Mouse (Mus musculus): Measurements from ENCODE around the gene Gm45208.
"Not testable (repeated sequence)": the region's sequence is repeated elsewhere in the genome, so short reads cannot be mapped to it uniquely, and the experiment has no call there.

Gm45208 gene

GRCm38 (mm10) chrX:7721514-7722281 is at the start of gene Gm45208:
Gm45208 (plus strand) TSS chrX:7722245.
- peak; percentile 80 to 82 for DNase-seq

- peak in 1 of 2 experiments; percentile 52 for DNase-seq
Observed at GRCm38 (mm10) chrX:7672739-7673138, 49.3 kb upstream of the Gm45208 start.

GRCm38 (mm10) chrX:7673578-7674281 is 48.3 kb upstream of the Gm45208 start:
- peak; percentile 31 to 51 for DNase-seq

GRCm38 (mm10) chrX:7674284-7675000 is 47.6 kb upstream of the Gm45208 start:
- DNase-seq, result no peak

- no peak for DNase-seq
Observed at GRCm38 (mm10) chrX:7675001-7675380, 47.1 kb upstream of the Gm45208 start.

- DNase-seq, result no peak
Observed at GRCm38 (mm10) chrX:7678986-7679385, 43.1 kb upstream of the Gm45208 start.

GRCm38 (mm10) chrX:7679405-7680056 is 42.5 kb upstream of the Gm45208 start:
- DNase-seq, result peak; percentile 91 to 94

GRCm38 (mm10) chrX:7680057-7680412 is 42.0 kb upstream of the Gm45208 start:
- DNase-seq, result no peak

GRCm38 (mm10) chrX:7680864-7681263 is 41.2 kb upstream of the Gm45208 start, which contains the start of gene Magix:
Magix (minus strand) TSS chrX:7681251.
- DNase-seq, result no peak

- no peak for DNase-seq
Observed at GRCm38 (mm10) chrX:7688321-7688720, 33.7 kb upstream of the Gm45208 start.

- DNase-seq, result peak; percentile 26 to 63
Observed at GRCm38 (mm10) chrX:7690486-7690885, 31.6 kb upstream of the Gm45208 start.

- peak; percentile 27 to 55 for DNase-seq
Observed at GRCm38 (mm10) chrX:7692862-7693261, 29.2 kb upstream of the Gm45208 start.

GRCm38 (mm10) chrX:7696520-7696919 is 25.5 kb upstream of the Gm45208 start:
- no peak for DNase-seq

- DNase-seq, result peak; percentile 89 to 92
Observed at GRCm38 (mm10) chrX:7696954-7697381, 25.1 kb upstream of the Gm45208 start, which contains the start of gene Gpkow. Gpkow (plus strand) TSS chrX:7697131.

- DNase-seq, result not testable (repeated sequence)
Observed at GRCm38 (mm10) chrX:7713764-7714134, 8.3 kb upstream of the Gm45208 start.

GRCm38 (mm10) chrX:7714135-7714899 is 7.7 kb upstream of the Gm45208 start, which contains the start of gene Wdr45:
Wdr45 (plus strand) TSS chrX:7714333.
- DNase-seq, result peak; percentile 95 to 97

- not testable (repeated sequence) for DNase-seq
Observed at GRCm38 (mm10) chrX:7716058-7716457, 6.0 kb upstream of the Gm45208 start.

GRCm38 (mm10) chrX:7722282-7722611 is 202 bp downstream of the Gm45208 start:
- no peak for DNase-seq

- no peak for DNase-seq
Observed at GRCm38 (mm10) chrX:7722691-7723090, 646 bp downstream of the Gm45208 start.

GRCm38 (mm10) chrX:7724135-7724534 is 2.1 kb downstream of the Gm45208 start:
- peak in 1 of 2 experiments; percentile 19 for DNase-seq

GRCm38 (mm10) chrX:7725841-7726240 is 3.8 kb downstream of the Gm45208 start:
- no peak for DNase-seq

GRCm38 (mm10) chrX:7727176-7727575 is 5.1 kb downstream of the Gm45208 start:
- peak; percentile 27 to 54 for DNase-seq
